In the genomic region with DNA sequence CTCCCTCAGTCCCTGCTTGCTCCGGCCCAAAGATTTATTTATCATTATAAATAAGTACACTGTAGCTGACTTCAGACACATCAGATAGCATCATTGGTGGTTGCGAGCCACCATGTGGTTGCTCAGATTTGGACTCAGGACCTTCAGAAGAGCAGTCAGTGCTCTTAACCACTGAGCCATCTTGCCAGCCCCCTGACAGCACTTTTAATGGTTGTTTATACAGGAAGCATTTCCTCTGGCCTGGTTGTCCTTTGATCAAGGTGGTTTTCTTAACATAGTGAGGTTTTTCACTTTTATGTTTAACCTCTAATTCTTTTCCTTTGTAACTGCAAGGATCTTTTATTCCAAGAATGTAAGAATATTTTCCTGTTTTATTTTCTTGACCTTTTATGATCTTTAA, we compare ENCODE assay signal across 15 mouse cellular contexts. TPM values are rescaled to one million over a fixed set of nuclear protein-coding genes. Genes with fewer than 3 reads are reported as not detected.
DNase-seq lines count a peak whose midpoint lies in the region; ATAC-seq lines count a peak whose summit lies in the region.
"Had no signal": no experiment of that assay in that cellular context is flagged by ENCODE, and none has a peak within 500 bp of the region (broad histone marks: within the 10 kb centered on the region; RNA-seq: fewer than 3 reads in every experiment).

No protein-coding gene starts in this region.

- no peaks in the 10 kb centered on the region for H3K27me3 ChIP-seq in heart, embryonic 16.5 days (ENCODE audit: control insufficient read depth, insufficient read depth, low read length)
- H3K27me3 ChIP-seq: CH12.LX; neural tube, embryonic 15.5 days had no signal

- no peak for ATAC-seq in heart, embryonic 16.5 days (replicated peaks; ENCODE audit: extremely low read depth, insufficient read depth, low FRiP score)
- ATAC-seq: hindbrain, postnatal 0 days had no signal

- 81% methylated on average over 2 of the region's 2 CpGs for WGBS in heart, embryonic 16.5 days

- H3K27ac ChIP-seq in heart, embryonic 16.5 days (ENCODE audit: low read length), result peak overlapping the region; percentile 83
- H3K27ac ChIP-seq: hindbrain, postnatal 0 days; neural tube, embryonic 15.5 days had no signal

- no peak overlapping the region for H3K4me3 ChIP-seq in heart, embryonic 16.5 days (ENCODE audit: low read length)
- H3K4me3 ChIP-seq: neural tube, embryonic 15.5 days had no signal

- no peak overlapping the region for H3K4me2 ChIP-seq in heart, embryonic 16.5 days (ENCODE audit: low read depth, low read length)
- H3K4me2 ChIP-seq: midbrain, embryonic 11.5 days; neural tube, embryonic 15.5 days had no signal

- no peaks in the 10 kb centered on the region for H3K9me3 ChIP-seq in heart, embryonic 16.5 days (replicated peaks; ENCODE audit: control insufficient read depth, low read length)
- H3K9me3 ChIP-seq: neural tube, embryonic 15.5 days had no signal

- intact Hi-C loops in heart, postnatal 10 days (cut with DNase I), result loop anchor here (2.0 to 10.0 kb wide), 2 partner anchors 66 to 170 kb away; partner anchors contain the start of gene Smim4

- no peak for DNase-seq in heart, postnatal 10 days
- DNase-seq in lung, postnatal 10 days, result peak; percentile 57
- no peak for DNase-seq in lung, adult 18-20 months
- peak; percentile 56 for DNase-seq in induced T-regulatory cell, adult 2 months (ENCODE audit: low read depth)
- DNase-seq in adrenal gland, postnatal 25 days, result no peak
- no peak for DNase-seq in adrenal gland, adult 8-10 months
- DNase-seq: forebrain, postnatal 0 days; liver; right cerebral cortex, postnatal 25 days had no signal

- H3K9ac ChIP-seq in heart, embryonic 16.5 days (ENCODE audit: low read length), result no peak overlapping the region
- H3K9ac ChIP-seq: forebrain, postnatal 0 days; neural tube, embryonic 15.5 days had no signal

- H3K4me1 ChIP-seq in heart, embryonic 16.5 days (ENCODE audit: control insufficient read depth, insufficient read depth, low read length), result peaks cover 72% of the 10 kb centered on the region

- H3K36me3 ChIP-seq in heart, embryonic 16.5 days (ENCODE audit: control insufficient read depth, insufficient read depth), result peaks cover 34% of the 10 kb centered on the region

RNA-seq across cellular contexts. Expression of gene Tnnc1, which starts 13.7 kb away (rescaled TPM):
- 4,861 and 5,105 TPM in 2 replicates for polyA plus RNA-seq in heart, embryonic 16.5 days (2015; fragmentation: Nextera tagmentation; extraction: Ambion mirVana)
- 1,000 to 10,000 TPM; 5,439 to 5,458 TPM for total RNA-seq in heart, postnatal 10 days (2021)
- total RNA-seq in adrenal gland, postnatal 25 days (2021), result 1.9 TPM in 1 of 2 replicates, not detected in the other
- 1 to 10 TPM; 1.1 to 3.3 (median 1.9) TPM for total RNA-seq in adrenal gland, adult 8-10 months (2022)
- total RNA-seq: monocyte, adult 5-6 weeks had no signal

RNA-seq across cellular contexts. Expression of gene Nisch, which starts 22.3 kb away (rescaled TPM):
- 331 and 376 TPM in 2 replicates for polyA plus RNA-seq in heart, embryonic 16.5 days (2015; fragmentation: Nextera tagmentation; extraction: Ambion mirVana)
- total RNA-seq in heart, postnatal 10 days (2021), result 100 to 1,000 TPM; 234 to 236 TPM
- 393 and 398 TPM in 2 replicates for total RNA-seq in adrenal gland, postnatal 25 days (2021)
- total RNA-seq in adrenal gland, adult 8-10 months (2022), result 100 to 1,000 TPM; 331 to 526 (median 414) TPM

RNA-seq across cellular contexts. Expression of gene Sema3g, which starts 23.2 kb away (rescaled TPM):
- polyA plus RNA-seq in heart, embryonic 16.5 days (2015; fragmentation: Nextera tagmentation; extraction: Ambion mirVana), result 0.97 TPM in 2 replicates
- total RNA-seq in heart, postnatal 10 days (2021), result 10 to 100 TPM; 15.1 to 16.9 TPM
- 6.3 and 7.5 TPM in 2 replicates for total RNA-seq in adrenal gland, postnatal 25 days (2021)
- 10 to 100 TPM in 3 of 4 experiments, 1 to 10 TPM in 1; 8.8 to 12.4 (median 10.8) TPM for total RNA-seq in adrenal gland, adult 8-10 months (2022)
- total RNA-seq: monocyte, adult 5-6 weeks had no signal

RNA-seq across cellular contexts. Expression of gene Stab1, which starts 26.0 kb away (rescaled TPM):
- 36.6 and 43.8 TPM in 2 replicates for polyA plus RNA-seq in heart, embryonic 16.5 days (2015; fragmentation: Nextera tagmentation; extraction: Ambion mirVana)
- 10 to 100 TPM; 77.3 to 78.9 TPM for total RNA-seq in heart, postnatal 10 days (2021)
- 62.2 and 79.5 TPM in 2 replicates for total RNA-seq in adrenal gland, postnatal 25 days (2021)
- 100 to 1,000 TPM in 2 of 4 experiments, 10 to 100 TPM in 2; 75.8 to 142 (median 116) TPM for total RNA-seq in adrenal gland, adult 8-10 months (2022)
- total RNA-seq: monocyte, adult 5-6 weeks had no signal

RNA-seq across cellular contexts. Expression of gene Phf7, which starts 56.7 kb away (rescaled TPM):
- 9.5 TPM in 2 replicates for polyA plus RNA-seq in heart, embryonic 16.5 days (2015; fragmentation: Nextera tagmentation; extraction: Ambion mirVana)
- 1 to 10 TPM; 5.2 to 6.0 TPM for total RNA-seq in heart, postnatal 10 days (2021)
- 7.6 and 11.0 TPM in 2 replicates for total RNA-seq in adrenal gland, postnatal 25 days (2021)
- 1 to 10 TPM; 7.1 to 8.5 (median 8.2) TPM for total RNA-seq in adrenal gland, adult 8-10 months (2022)

Comparison
In these comparisons a context has a peak if more than half of its experiments do, and no peak if none do; other contexts are left out.
1. DNase-seq: peak in lung, postnatal 10 days (single experiment) and induced T-regulatory cell, adult 2 months (single experiment); none in heart, postnatal 10 days (0 of 2), lung, adult 18-20 months (0 of 2), adrenal gland, postnatal 25 days (single experiment) and adrenal gland, adult 8-10 months (single experiment).
2. RNA of gene Tnnc1, which starts 13.7 kb away (total RNA-seq): 5,439 to 5,458 TPM in heart, postnatal 10 days; 1.1 to 3.3 TPM in adrenal gland, adult 8-10 months and 1.9 TPM in adrenal gland, postnatal 25 days; every median in the first group is over 1,000 times any median in the second.